17 mouse cellular contexts compared by ENCODE assay signal in genomic region chr2:90195285-90195684, GRCm38 (mm10). TPM values are rescaled to one million over a fixed set of nuclear protein-coding genes. Genes with fewer than 3 reads are reported as not detected.
"Had no signal": no experiment of that assay in that cellular context is flagged by ENCODE, and none has a peak within 500 bp of the region (broad histone marks: within the 10 kb centered on the region; RNA-seq: fewer than 3 reads in every experiment).

No protein-coding gene starts in this region.

RNA-seq across cellular contexts. Expression of gene Olfr1506, which starts 29.0 kb away (rescaled TPM):
- polyA plus RNA-seq: frontal cortex, adult 2 months; heart, embryonic 10.5 days; heart, embryonic 12.5 days; heart, embryonic 14.5 days; heart, embryonic 16.5 days; hindbrain, embryonic 10.5 days; hindbrain, embryonic 12.5 days; hindbrain, embryonic 14.5 days; intestine, embryonic 16.5 days; kidney, adult 2 months; kidney, embryonic 15.5 days; kidney, postnatal 0 days; large intestine, adult 2 months; limb, embryonic 11.5 days; limb, embryonic 13.5 days; limb, embryonic 15.5 days; liver, adult 2 months had no signal

RNA-seq across cellular contexts. Expression of gene Olfr1270, which starts 42.4 kb away (rescaled TPM):
- polyA plus RNA-seq: heart, embryonic 10.5 days; heart, embryonic 12.5 days; heart, embryonic 14.5 days; heart, embryonic 16.5 days; hindbrain, embryonic 10.5 days; hindbrain, embryonic 12.5 days; hindbrain, embryonic 14.5 days; intestine, embryonic 16.5 days; kidney, adult 2 months; kidney, postnatal 0 days; large intestine, adult 2 months; limb, embryonic 11.5 days; limb, embryonic 13.5 days; limb, embryonic 15.5 days; liver, adult 2 months had no signal

RNA-seq across cellular contexts. Expression of gene Olfr32, which starts 53.2 kb away (rescaled TPM):
- polyA plus RNA-seq: heart, embryonic 10.5 days; heart, embryonic 12.5 days; heart, embryonic 14.5 days; heart, embryonic 16.5 days; hindbrain, embryonic 10.5 days; hindbrain, embryonic 12.5 days; hindbrain, embryonic 14.5 days; intestine, embryonic 16.5 days; kidney, adult 2 months; kidney, embryonic 15.5 days; kidney, postnatal 0 days; large intestine, adult 2 months; limb, embryonic 11.5 days; limb, embryonic 13.5 days; limb, embryonic 15.5 days; liver, adult 2 months had no signal
